17 mouse cellular contexts compared by ENCODE assay signal in the genomic region with DNA sequence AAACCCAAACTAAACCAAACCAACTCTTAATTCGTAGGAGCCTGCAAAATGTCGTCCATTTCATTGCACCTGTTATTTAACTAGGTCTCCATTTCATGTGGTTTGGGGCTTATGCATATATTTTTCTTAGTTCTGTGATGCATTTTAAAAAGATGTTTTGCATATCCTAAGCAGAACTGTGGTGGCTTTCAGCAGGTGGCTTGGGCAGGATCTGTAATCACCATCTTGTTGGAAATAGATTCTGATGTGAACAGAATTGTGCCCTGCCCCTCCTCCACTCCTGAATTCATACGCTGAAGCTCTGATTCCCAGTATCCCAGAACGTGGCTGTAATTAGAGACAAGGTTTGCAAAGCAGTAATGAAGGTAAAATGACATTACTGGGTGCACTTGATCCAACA. TPM values are rescaled to one million over a fixed set of nuclear protein-coding genes. Genes with fewer than 3 reads are reported as not detected.
DNase-seq lines count a peak whose midpoint lies in the region; TF ChIP-seq lines count a peak whose summit lies in the region.
"Had no signal": no experiment of that assay in that cellular context is flagged by ENCODE, and none has a peak within 500 bp of the region (broad histone marks: within the 10 kb centered on the region; RNA-seq: fewer than 3 reads in every experiment).

No protein-coding gene starts in this region.

- TF ChIP-seq CTCF in layer of hippocampus, adult 2 months (conservative IDR thresholded peaks at IDR 0.05) = no peak
- TF ChIP-seq CTCF in thymus, adult 2 months (IDR thresholded peaks at IDR 0.05; ENCODE audit: borderline replicate concordance, control insufficient read depth, extremely low read depth, insufficient read depth, low read length, poor library complexity) = no peak

- WGBS in thymus, adult 2 months = 40% methylated on average over 4 of the region's 4 CpGs

- H3K4me1 ChIP-seq in thymus, adult 2 months (replicated peaks; ENCODE audit: control insufficient read depth, insufficient read depth, low read length) = peaks cover 16% of the 10 kb centered on the region
- H3K4me1 ChIP-seq: embryonic facial prominence, embryonic 12.5 days; midbrain, embryonic 12.5 days had no signal

- no peak for TF ChIP-seq POLR2A in thymus, adult 2 months (IDR thresholded peaks at IDR 0.05; ENCODE audit: control insufficient read depth, extremely low read depth, insufficient read depth, low read length, poor library complexity)

- H3K36me3 ChIP-seq in thymus, adult 2 months (ENCODE audit: control insufficient read depth, insufficient read depth, low read length) = no peaks in the 10 kb centered on the region
- no peaks in the 10 kb centered on the region for H3K36me3 ChIP-seq in splenic B cell, adult 2 months (ENCODE audit: control insufficient read depth, insufficient read depth, low read length, poor library complexity, severe bottlenecking)
- H3K36me3 ChIP-seq: embryonic facial prominence, embryonic 12.5 days; limb, embryonic 13.5 days; midbrain, embryonic 12.5 days had no signal

- no peak overlapping the region for H3K4me3 ChIP-seq in layer of hippocampus, adult 2 months
- H3K4me3 ChIP-seq in thymus, adult 2 months (ENCODE audit: control insufficient read depth, insufficient read depth, low read length) = no peak overlapping the region
- H3K4me3 ChIP-seq: embryonic facial prominence, embryonic 12.5 days; limb, embryonic 13.5 days; midbrain, embryonic 12.5 days had no signal

- peak overlapping the region; percentile 84; the same call in 1 of the 2 replicates for H3K27ac ChIP-seq in layer of hippocampus, adult 2 months
- no peak overlapping the region; the same call in 1 of the 2 replicates for H3K27ac ChIP-seq in thymus, adult 2 months (ENCODE audit: control insufficient read depth, insufficient read depth, low read length)
- H3K27ac ChIP-seq: embryonic facial prominence, embryonic 12.5 days; limb, embryonic 13.5 days; liver, embryonic 14.5 days; midbrain, embryonic 12.5 days had no signal

- no peaks in the 10 kb centered on the region for H3K27me3 ChIP-seq in thymus, adult 2 months (ENCODE audit: control insufficient read depth, insufficient read depth, low read length)
- H3K27me3 ChIP-seq in splenic B cell, adult 2 months (ENCODE audit: control insufficient read depth, insufficient read depth, low read length, poor library complexity, severe bottlenecking) = no peaks in the 10 kb centered on the region
- H3K27me3 ChIP-seq: embryonic facial prominence, embryonic 12.5 days; limb, embryonic 13.5 days; midbrain, embryonic 12.5 days had no signal

- DNase-seq in layer of hippocampus, adult 2 months (ENCODE audit: low spot score in 2 of 2) = peak in 1 of 2 experiments; percentile 24
- DNase-seq in layer of hippocampus, adult 18-20 months (ENCODE audit: low spot score in 2 of 2) = no peak
- DNase-seq in thymus, postnatal 14 days = peak; percentile 28
- no peak for DNase-seq in thymus, adult 2 months
- DNase-seq in cerebellum, adult 9-11 months = peak; percentile 54
- peak; percentile 47 for DNase-seq in splenic B cell, adult 2 months (ENCODE audit: low read depth, low spot score)
- no peak for DNase-seq in testis, postnatal 14 days (ENCODE audit: low spot score)
- DNase-seq: gastrocnemius, postnatal 36 days; kidney, adult 8-10 months; spleen, adult 18-20 months; thymus, adult 18-20 months had no signal

RNA-seq across cellular contexts. Expression of a gene that starts 27.8 kb away (rescaled TPM):
- 1 to 10 TPM; 1.1 to 1.8 TPM for total RNA-seq in layer of hippocampus, adult 2 months (2021)
- total RNA-seq in layer of hippocampus, adult 18-20 months (2021) = under 1 TPM; 0.84 to 0.86 TPM
- polyA plus RNA-seq in thymus, adult 2 months (2012; rRNA removed) = 0.20 and 0.34 TPM in 2 replicates
- total RNA-seq: gastrocnemius, postnatal 36 days had no signal
- polyA plus RNA-seq: cortical plate, adult 2 months; large intestine, adult 2 months had no signal

RNA-seq across cellular contexts. Expression of a gene that starts 27.8 kb away (rescaled TPM):
- 100 to 1,000 TPM; 251 to 256 TPM for total RNA-seq in layer of hippocampus, adult 2 months (2021)
- total RNA-seq in layer of hippocampus, adult 18-20 months (2021) = 100 to 1,000 TPM; 248 to 262 TPM
- polyA plus RNA-seq in thymus, adult 2 months (2012; rRNA removed) = 121 and 155 TPM in 2 replicates

RNA-seq across cellular contexts. Expression of a gene that starts 32.9 kb away (rescaled TPM):
- total RNA-seq in layer of hippocampus, adult 2 months (2021) = 10 to 100 TPM; 48.2 to 51.5 TPM
- 10 to 100 TPM; 51.6 to 56.3 TPM for total RNA-seq in layer of hippocampus, adult 18-20 months (2021)
- polyA plus RNA-seq in thymus, adult 2 months (2012; rRNA removed) = 78.4 and 142 TPM in 2 replicates

Comparison
In these comparisons a context has a peak if more than half of its experiments do, and no peak if none do; other contexts are left out.
1. DNase-seq: peak in thymus, postnatal 14 days (single experiment), cerebellum, adult 9-11 months (single experiment) and splenic B cell, adult 2 months (single experiment); none in layer of hippocampus, adult 18-20 months (0 of 2), thymus, adult 2 months (single experiment) and testis, postnatal 14 days (single experiment).